Mouse (Mus musculus) kidney, adult 18-20 months (tissue): ENCODE results near the gene Dgkd.

Experiments
- DNase-seq: peaks from one replicate; pipeline ENCODE4 v3.0.0; 2021

Dgkd gene

DNA sequence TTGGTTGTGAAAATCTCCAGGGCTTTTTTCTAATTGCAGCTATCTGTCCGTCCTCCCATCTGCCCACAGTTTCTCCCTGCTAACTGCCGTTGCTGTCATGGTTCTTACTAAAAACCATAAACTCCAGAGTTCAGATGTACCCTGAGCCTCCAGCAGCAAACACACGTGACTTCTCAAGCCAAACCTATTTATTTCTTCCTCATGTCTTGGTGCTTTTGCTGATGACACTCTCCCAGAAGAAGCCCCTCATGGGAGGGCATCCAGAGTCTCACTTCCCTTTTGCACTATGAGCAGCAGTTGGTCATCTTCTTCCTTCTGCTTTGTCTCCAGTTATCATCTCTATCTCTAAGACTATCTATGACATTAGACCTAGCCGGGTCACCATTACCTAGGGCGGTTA is 3.8 kb upstream of the Dgkd start:
- DNase-seq: no peak

DNA sequence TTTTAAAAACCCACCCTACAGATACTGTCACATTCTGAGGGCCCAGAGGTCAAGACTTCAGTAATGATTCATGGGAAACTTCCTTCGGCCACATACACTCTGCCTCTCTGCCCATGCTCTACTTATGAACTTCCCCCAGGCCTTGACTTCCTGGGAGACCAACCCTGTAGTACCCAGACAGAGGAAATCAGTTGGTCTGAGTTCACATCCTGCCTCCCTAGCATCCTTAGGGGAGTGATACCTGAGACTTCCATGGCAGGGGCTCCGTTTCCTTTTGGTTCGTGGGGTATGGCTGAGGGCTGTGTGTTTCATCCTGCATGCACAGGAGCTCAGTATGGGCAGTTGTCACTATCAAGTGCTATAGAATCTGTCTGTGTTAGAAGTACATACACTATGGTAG is 1.7 kb upstream of the Dgkd start:
- DNase-seq: no peak

DNA sequence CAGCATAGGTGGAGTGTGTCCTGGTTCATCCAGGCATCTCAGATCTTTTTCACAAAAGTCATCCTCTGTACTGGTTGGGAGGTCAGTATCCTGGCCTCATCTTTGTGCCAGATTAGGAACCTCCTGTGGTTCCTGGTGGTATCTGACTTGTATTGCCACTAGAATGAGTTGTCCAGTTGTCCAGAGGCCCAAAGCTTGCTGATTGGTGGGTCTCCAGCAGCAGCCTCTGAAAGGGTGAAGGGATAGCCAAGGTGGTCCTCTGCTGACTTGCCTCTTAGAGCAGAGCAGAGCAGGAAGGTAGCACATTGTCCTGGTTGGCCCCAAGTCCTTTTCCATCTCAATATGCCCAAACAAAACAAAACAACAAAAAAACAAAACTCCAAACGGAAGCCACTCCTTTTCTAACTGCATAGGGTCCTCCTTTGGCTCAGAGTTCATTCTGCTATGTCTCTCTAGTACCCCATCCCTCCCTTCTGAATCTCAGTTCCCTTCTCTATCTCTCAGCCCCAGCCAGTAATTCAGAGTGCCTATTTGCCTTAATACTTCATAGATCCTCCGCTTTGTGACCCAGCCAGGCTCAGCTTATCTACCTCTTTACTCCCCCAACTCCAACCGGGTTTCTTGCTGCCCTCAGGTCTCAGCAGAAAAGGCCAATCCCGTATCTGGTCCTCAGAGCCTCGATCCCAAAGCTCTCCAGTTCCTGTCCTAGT is 851 bp upstream of the Dgkd start:
- DNase-seq: no peak

DNA sequence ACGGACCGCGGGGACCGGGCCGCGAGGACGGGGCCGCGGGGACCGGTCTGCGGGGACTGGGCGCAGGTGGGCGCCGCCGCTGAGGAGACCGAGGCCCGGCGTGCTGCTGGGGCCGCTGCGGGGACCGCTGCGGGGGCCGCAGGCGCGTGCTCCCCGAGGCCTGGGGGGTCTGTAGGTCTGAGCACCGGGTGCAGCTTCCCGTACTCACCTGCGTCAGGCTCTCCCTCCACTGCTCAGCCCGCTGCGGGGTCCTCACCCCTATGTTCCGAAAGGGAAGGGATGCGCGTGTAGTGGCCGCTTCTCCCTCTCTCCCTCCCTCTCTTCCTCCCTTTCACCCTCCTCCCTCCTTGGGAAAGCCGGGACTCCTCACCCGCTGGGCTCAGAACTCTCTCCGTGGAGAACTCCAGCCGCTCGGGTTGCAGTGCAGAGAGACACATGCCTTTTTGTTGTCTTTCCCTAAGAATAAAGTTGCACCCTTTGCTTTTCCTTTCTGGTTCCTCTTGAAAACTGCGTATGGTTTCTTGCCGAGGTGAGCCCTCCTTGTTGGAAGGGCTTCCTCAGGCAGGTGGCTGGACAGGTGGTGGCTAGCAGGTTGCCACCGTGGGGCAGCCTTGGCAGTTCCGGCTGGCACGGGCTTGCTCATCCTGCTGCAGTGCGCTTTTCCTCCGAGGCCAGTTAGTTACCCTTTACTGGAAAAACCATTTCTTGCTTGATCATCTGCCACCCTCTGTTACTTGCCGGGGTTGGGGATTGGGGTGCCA is 694 bp downstream of the Dgkd start:
- peak; percentile 67 for DNase-seq

DNA sequence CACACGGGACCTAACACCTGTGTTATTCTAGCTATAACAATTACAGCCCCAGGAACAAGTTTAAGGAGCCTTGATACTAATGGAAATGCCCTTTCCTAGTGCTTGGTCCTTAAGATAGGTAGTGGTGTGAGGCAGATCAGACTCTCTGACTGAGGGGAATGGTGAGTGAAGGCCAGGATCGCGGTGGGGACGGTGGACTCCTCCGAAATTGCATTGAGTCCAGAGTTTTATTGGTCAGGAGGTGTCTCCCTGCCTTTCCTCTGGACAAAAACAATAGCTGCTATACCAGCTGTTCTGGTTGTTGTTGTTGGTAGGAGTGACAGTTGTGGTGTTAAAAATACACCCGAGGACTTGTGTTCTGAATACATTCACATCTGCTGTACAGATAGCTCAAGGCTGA is 1.3 kb downstream of the Dgkd start:
- DNase-seq: peak; percentile 17

DNA sequence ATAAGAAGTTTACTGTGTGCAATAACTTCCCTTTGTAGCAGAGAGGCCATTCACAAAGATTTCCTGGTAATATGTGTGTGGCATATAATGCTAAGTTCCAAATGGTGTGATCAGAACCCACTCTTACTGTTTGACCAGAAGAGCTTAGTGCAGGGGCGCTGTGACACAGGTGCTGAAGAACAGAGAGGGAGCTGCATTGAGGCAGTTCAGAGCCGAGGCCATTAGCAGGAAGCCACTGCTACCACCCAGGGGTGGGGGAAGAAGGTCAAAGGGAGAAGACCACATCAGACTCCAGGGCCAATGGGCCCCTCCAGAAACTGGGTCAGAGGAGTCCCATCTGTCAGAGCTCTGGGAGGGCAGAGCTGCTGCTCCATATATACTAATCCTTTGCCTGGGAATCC is 1.8 kb downstream of the Dgkd start:
- DNase-seq: no peak

DNA sequence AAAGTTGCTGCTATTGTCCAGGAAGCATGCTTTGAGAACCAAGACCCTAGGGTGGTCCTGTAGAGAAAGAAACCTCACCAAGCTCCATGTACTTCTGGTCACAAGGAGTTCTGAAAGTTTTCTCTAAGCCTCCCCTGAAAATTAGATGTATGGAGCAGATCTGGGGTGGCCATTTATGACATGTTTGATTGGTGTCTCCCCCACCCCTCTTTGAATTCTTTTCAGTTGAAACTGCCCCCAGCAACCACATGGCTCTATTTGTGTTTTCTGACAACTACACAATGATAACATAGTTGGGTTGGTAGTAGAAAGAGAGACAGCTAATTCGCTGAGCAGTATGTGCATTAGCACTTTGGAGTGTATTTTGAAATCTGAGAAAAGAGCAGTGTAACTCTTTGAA is 2.4 kb downstream of the Dgkd start:
- DNase-seq: no peak

DNA sequence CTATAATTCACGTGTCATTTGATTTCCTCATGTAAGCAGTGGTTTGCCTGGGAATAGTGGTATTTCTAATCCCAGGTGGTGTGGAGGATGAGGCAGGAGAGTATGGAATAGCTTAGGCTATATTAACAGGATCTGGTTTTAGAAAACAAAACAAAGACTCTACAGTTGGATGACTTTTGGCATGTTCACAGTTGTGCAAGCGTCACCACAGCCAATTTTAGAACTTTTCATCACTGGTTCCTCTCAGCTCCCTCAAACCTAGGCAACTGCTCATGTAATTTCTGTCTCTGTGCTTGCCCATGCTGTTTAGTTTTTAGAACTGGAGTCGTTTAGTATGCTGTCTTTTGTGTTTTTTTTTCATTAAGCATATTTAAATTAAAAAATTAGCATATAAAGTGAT is 3.7 kb downstream of the Dgkd start:
- no peak for DNase-seq

DNA sequence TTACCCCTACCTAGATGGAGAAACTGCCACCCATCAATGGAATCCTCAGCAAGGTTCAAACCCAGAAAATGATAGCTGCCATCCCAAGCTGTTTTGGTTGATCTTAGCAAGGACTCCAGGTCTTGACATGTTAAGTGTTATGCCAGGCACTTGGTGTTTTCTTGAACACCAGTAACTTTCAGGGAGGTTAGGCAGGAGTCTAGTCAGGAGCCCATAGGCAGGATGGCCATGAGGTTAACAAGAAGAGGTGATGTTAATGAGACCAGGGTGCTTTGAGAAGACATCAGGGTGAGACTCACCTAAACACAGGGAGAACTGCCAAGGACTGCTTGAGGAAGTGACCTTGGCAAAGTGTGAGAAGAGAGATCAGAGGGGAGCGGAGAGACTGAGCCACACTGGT is 4.9 kb downstream of the Dgkd start:
- no peak for DNase-seq

DNA sequence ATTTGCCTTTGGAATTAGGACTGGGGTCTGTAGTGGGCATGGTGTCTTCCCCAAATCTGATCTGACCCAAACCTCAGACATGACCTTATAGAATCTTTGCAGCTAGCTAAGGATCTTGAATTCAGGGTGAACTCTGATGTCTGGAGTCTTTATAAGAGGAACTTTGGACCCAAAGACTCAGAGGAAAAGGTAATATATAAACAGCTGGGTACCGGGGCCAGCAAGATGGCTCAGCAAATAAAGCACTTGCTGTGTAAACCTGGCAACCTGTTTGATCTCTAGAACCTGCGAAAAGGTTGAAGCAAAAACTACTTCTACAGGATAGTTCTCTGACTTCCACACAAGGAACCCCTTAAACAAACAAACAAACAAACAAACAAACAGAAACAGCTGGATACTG is 5.4 kb downstream of the Dgkd start:
- peak; percentile 46 for DNase-seq

DNA sequence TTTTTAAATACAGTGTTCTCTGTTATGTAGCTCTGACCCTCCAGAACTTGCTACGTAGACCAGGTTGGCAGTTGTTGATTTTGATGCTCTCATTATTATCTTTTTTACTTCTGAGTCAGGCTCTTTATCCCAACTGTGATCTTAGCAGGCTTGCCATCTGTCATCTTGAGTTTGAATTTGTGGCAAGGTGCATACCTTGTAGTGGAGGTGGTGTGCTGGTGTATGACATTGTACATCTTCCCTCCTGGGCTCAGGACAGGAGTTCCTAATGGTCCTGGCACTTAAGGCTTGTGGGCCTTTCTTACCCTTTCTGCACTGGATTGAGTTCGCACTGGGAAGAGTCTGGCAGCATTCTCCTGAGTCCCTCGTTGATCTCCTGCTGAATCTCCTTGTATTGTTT is 10.5 kb downstream of the Dgkd start:
- no peak for DNase-seq

DNA sequence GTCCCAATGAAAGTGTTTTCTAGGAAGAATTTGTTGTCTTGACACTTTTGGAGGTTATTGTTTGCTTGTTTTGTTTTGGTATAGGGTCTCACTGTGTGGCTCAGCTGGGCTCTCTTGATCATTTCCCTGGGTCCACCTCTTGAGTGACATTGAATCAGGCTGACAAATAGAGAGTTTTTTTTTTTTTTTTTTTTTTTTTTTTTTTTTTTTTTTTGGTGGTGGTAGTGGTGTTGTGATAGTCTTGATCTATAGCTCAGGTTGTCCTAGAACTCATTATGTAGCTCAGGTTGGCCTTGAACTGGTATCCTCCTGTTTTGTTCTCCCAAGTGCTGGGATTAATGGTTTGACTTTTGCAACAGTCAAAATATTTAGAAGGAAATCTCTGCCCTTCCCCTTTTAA is 11.8 kb downstream of the Dgkd start:
- DNase-seq: no peak

DNA sequence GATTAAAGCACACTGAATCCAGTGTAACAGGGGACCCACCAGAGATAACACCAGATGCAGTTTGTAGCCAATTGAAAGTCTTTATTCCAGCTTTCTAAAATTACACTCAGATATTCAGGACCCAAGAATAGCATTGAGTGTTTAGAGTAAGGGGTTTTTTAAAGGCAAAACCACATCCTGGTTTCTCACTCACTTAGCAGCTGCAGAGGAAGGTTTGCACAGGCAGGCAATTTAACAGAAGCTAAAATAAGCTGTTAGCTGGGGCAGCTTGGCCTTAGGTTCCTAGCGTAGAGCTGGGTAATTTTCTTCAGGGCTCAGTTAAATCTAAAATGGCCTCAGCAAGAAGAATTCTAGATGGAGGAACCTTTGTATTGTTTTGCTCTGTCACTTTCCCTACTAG is 13.6 kb downstream of the Dgkd start:
- no peak for DNase-seq

DNA sequence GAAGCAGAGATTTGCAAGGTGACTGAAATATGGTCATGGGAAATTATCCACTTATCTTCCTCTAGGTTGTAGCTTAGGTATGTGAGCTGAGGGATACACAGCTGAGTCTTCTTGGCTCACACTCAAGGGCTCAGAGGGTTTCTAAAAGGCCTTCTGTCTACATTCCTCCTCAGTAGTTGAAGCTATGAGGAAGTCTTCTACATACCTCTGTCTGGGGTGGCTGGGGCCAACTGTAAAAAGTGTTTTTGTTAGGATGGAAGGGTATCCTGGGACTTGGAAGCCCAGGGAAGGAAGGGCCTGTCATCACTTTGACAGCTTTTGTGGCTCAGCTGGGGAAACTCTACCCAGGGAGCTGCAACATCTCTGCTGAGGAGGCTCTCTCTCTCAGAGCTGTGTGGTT is 18.5 kb downstream of the Dgkd start:
- no peak for DNase-seq

DNA sequence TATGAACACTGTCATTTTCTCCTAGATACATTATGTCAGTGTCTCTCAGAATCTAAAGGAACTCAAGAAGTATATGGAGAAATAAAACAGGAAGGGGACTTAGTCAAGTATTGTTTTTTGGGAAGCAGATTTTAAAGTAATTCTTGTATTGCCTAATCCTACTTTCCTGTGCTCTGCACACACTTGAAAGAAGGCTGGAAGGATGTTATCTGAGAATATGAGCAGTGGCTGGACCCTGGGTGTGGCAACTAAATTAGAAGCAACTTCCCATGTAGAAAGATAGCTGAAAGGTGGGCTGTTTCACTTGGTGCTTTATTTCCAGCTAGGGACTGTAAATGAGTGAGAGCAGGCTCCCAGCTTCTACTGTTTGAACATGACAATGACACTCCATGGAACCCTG is 20.0 kb downstream of the Dgkd start:
- no peak for DNase-seq

DNA sequence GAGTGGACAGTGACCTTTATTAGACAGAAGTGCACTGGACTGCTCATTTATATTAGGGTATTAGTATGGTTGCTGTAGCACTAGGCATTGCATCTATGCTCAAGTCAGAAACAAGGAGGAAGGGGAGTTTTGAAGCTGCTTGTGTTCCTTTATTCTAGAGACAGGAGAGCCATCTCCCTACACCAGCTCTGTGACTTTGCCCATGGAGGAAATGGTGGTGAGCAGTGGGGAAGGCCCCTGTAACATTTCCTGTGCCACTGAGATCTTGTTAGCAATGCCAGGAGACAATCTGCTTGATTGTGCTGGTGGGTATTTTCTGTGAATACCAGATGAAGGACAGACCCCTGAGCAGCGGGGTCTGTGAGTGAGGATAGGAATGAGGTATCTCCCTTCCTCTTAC is 23.0 kb downstream of the Dgkd start:
- no peak for DNase-seq

DNA sequence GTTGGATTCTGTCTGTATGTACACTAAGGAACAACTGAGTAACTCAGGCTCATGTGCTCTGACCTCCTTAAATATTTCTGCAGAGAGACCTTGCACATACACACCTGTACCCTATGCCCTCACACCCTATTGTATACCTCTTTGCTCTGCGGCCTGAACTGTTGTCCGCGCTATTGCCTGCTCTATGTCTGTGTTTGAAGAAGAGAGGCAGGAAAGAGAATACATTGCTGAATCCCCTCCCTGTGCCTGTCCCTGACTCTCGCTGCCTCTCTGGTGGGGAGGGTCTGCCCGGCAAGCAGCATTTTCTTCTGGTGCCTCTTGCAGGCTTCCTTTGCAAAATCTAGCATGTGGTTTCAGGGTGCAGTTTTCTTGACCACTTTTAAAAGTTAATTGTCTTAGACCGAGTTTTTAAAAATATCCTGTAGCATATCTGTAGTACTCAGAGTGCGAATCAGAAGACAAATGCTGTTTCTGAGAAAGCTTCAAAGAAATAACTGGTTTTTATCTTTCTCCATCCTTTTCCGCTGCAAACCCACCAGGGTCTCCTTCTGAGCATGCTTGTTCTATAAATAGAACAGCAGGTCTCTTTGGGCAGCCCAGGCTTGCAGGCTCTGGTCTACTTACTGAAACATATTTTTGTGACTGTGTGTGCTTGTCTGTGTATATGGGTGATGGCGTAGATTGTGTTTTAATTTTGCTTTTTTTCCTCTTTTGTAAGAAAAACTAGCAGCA is 24.6 kb downstream of the Dgkd start:
- no peak for DNase-seq

DNA sequence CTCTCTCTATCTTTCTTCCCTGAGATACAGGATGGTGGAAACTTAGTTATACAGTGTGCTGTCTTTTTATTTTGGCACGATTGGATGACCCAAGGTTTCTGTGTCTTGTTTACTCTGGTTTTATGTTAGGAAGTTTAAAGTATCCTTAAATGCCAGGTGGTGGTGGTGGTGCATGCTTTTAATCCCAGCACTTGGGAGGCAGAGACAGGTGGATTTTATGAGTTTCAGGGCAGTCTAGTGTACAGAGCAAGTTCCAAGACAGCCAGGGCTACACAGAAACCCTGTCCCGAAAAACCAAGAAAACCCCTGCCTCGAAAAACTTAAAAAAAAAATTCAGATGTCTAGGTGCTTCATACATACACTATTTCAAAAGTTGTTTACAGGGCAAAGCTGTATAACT is 25.9 kb downstream of the Dgkd start:
- DNase-seq: no peak

DNA sequence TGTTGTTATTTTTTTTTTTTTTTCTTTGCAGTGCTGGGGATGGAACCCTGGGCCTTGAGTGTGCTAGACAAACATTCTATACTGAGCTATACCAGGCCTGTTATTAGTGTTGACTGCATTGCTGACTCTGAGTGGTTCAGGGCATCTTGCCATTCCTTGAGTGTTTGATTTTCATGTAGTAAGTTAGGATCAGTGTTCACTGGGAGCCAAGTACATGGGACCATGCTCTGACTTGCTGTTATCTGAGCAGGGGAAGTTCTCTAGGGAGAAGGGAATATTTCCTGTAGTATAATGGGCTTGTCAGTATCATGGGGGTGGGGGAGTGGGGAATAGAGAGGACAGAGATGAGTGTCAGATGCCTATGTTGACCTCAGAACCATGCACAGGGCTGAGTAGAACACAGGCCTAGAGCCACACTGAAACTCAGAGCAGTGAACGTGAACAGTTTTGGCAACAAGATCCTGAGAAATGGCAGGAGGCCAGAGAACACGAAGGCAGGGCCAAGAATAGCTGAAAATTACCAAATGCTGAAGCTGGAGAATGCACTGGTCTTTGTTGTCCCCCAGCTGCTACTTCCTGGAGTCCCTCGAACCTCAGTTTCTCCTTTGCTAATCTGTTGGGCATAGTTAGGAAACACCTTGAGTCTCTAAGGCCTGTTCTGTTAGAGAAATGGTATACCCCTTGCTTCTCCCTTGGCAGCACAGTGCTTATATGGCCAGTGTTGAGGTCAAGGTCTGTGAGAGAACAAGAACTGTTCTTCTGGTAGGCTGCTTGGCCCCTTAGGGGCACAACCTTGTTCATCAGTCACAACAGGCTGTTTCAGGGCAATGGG is 26.6 kb downstream of the Dgkd start:
- peak; percentile 91 for DNase-seq

DNA sequence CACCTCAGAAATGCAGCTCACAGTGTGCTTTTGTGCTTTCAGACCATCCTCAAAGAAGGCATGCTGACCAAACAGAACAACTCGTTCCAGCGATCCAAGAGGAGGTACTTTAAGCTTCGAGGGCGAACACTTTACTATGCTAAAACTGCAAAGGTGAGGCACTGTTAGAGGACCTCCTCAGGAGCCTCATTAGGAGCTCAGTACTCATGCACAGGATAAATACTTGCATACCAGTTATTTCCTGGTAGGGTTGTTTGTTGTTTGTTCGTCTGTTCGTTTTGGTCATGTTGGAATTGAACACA is 27.2 kb downstream of the Dgkd start:
- no peak for DNase-seq

DNA sequence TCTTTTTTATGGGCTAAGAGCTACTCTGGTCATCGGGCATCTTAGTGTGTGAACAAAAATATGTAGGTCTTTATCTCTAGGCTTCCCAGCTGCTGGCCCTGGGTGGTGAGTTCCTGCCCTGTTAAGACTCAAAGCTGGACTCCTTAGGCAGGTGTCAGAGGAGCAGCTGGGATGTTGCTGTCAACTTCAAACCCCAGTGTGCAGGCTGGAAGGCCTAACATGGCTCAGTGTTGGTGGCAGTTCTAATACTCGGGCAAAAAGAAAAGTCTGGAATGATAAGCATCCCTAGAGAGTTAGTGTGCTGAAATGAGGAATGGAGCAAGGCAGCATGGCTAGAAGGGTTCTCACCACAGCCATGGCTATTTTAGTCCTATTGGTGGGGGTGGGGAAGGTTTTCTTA is 27.8 kb downstream of the Dgkd start:
- no peak for DNase-seq

DNA sequence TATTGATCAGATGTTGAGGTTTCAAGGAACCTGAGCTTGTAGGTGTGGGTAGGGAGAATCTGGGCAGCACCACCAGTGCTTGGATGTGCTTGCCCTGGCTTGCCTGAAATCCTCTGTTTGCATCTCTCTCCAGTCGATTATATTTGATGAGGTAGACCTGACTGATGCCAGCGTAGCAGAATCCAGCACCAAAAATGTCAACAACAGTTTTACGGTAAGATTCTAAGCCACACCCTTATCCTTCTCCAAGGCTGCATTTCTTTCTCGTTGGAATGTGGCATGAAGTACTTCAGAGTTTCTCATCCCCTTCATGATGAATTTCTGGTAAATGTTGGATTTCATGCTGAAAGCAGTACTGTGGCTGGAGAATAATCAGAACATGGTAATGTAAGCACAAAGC is 28.6 kb downstream of the Dgkd start:
- DNase-seq: no peak

DNA sequence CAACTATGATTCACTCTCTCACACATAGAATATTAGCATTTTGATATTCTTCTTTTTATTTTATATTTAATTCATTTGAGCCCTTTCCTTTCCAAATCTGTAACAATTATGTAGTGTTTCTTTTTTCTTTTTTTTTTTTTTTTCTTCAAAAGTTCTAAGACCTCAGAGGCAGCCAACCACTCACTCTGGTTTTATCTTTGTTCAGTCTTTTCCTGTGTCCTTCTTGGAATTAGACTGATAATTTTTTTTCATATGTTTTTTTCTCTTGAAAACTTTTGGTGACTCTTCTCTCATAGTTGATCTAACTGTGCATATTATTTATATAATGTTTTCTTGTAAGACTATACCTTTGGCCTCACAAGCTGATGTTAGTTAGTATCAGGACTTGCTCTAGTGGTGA is 29.5 kb downstream of the Dgkd start:
- DNase-seq: no peak

DNA sequence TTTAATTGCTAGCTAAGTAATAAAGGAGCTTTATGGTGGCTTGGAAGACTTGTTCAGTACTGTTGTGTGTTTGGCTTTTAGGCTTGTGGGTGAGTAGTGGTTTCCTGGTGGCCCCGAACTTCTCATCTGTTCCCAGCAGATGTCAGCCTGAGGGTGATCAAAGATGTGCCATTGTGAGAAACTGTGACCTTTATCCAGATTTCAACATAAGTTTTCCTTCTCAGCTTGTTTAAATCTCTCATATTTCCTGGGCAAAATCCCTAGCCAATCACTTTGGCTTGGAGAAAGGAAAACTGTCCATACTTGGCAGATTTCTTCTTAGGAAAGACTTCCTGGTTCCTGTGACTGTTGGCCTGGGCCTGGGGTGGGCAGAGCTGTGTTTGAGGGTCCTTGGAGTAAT is 37.9 kb downstream of the Dgkd start:
- DNase-seq: no peak
